Mouse (Mus musculus): ENCODE measurements at regions not wholly inside any gene's neighbourhood (a gene's known extent, or its start where the extent isn't known, plus 50 kb on each side); places are given as distances from the start of the nearest gene placed in this dataset.

DNA sequence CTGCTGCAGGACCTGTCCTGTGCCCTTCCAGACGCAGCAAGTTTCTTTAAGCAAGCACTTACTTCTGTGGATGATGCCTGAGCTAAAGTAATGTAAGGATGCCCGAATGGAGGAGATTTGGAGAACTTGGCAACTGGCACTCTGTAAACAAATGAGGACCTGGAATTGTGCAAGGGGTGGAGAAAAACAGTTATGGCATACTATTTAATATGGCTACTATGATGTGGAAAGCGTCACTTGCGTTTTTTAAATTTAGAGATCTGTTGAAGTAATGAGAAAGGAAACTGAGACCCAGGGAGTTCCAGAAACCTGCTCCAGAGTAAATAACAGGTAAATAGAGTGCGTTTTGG lies 58.6 kb upstream of the Abca1 start:
- TF ChIP-seq TAL1 (IDR thresholded peaks at IDR 0.05; ENCODE audit: low read length) (no peak), GATA1 (IDR thresholded peaks at IDR 0.05; ENCODE audit: low read length) (no peak)

All from erythroblast, embryonic 14.5 days (primary cell).